Mouse (Mus musculus) spleen, adult 2 months (tissue): ENCODE measurements around the gene Sema4b.

ENCODE experiments used
- CTCF ChIP-seq: fragments of 200-500 bp; IDR thresholded peaks from 2 replicates; pipeline ENCODE4 v1.5.1; 2011; ENCODE audit warnings: mild to moderate bottlenecking, inconsistent platforms; ENCODE audit not compliant: insufficient read depth, insufficient read length, insufficient replicate concordance; ENCODE audit errors: extremely low read depth
- POLR2A ChIP-seq: fragments of 200-500 bp; IDR thresholded peaks from 2 replicates; pipeline ENCODE4 v1.6.1; 2011; ENCODE audit warnings: low read depth, low read length, inconsistent platforms

DNA sequence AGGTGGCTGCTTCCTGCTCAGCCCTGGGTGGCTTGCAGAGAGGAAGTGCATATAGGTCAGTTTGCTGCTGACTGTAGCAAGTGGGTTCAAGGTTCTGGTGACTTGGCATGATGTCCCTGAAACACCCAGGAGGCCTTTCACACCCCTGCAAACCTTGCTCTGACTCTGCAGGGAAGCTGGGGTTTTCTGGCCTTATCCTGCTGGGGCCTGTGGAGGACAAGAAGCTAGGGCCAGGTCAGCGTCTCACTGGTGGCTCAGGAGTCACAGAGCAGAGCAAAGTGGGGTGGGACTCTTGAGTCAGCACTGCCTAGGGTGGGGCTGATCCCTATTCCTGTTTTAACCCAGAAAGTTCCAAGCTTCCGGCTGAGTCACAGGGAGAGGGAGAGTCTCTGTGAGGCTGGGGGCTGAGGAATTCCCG lies 20.7 kb downstream of the Sema4b start:
- TF ChIP-seq CTCF = no peak
- TF ChIP-seq POLR2A = no peak
